Mouse (Mus musculus) MEL (cell line): Measurements from ENCODE around the gene Gpha2. TPM values are rescaled to one million over a fixed set of nuclear protein-coding genes. Genes with fewer than 3 reads are reported as not detected.

Experiments used
- DNase-seq: peaks from one replicate; pipeline ENCODE4 v3.0.0; 2011; ENCODE audit warnings: low read depth, low spot score
- H3K27ac ChIP-seq: 2 replicates; pipeline ENCODE4 v1.5.1; 2012; ENCODE audit warnings: low read depth, mild to moderate bottlenecking, control low read depth, low read length, moderate library complexity; ENCODE audit not compliant: control insufficient read depth
- H3K27me3 ChIP-seq, 2 experiments: fragments of 150-350 bp in 1 of 2; sonication (generic) in 1 of 2; 2 replicates each; pipeline ENCODE4 v1.6.1; 2012; ENCODE audit warnings: low read length in 2 of 2, mild to moderate bottlenecking in 2 of 2, improper control_type of control experiment in 1 of 2, moderate library complexity in 1 of 2; ENCODE audit not compliant: insufficient read depth in 2 of 2, control insufficient read depth in 1 of 2
- H3K36me3 ChIP-seq, 2 experiments: 2 replicates each; pipeline ENCODE4 v1.6.1; 2012 to 2014; ENCODE audit warnings: low read length in 2 of 2, improper control_type of control experiment in 1 of 2, inconsistent platforms in 1 of 2, mild to moderate bottlenecking in 1 of 2; ENCODE audit not compliant: insufficient read depth in 2 of 2, control insufficient read depth in 1 of 2
- H3K4me1 ChIP-seq, 2 experiments: fragments of 150-350 bp in 1 of 2; sonication (generic) in 1 of 2; 2 replicates each; pipeline ENCODE4 v1.6.1; 2012; ENCODE audit warnings: low read length in 2 of 2, improper control_type of control experiment in 1 of 2, mild to moderate bottlenecking in 1 of 2; ENCODE audit not compliant: insufficient read depth in 2 of 2, control insufficient read depth in 1 of 2
- H3K4me3 ChIP-seq, 2 experiments: fragments of 150-350 bp in 1 of 2; sonication (generic) in 1 of 2; 2 replicates each; pipeline ENCODE4 v1.5.1; 2012; ENCODE audit warnings: low read depth in 2 of 2, low read length in 2 of 2, mild to moderate bottlenecking in 2 of 2, moderate library complexity in 2 of 2, control low read depth in 1 of 2, improper control_type of control experiment in 1 of 2; ENCODE audit not compliant: control insufficient read depth in 1 of 2, insufficient read depth in 1 of 2
- H3K79me2 ChIP-seq: 2 replicates; pipeline ENCODE4 v1.6.1; 2012; ENCODE audit warnings: mild to moderate bottlenecking, low read length, moderate library complexity; ENCODE audit not compliant: control insufficient read depth, poor library complexity, insufficient read depth
- H3K9ac ChIP-seq: 2 replicates; pipeline ENCODE4 v1.6.1; 2012; ENCODE audit warnings: low read depth, mild to moderate bottlenecking, control low read depth, low read length, moderate library complexity; ENCODE audit not compliant: control insufficient read depth, poor library complexity, severe bottlenecking
- H3K9me3 ChIP-seq: fragments of 150-350 bp; sonication (generic); replicated peaks from 2 replicates; pipeline ENCODE4 v1.6.1; 2012; ENCODE audit warnings: mild to moderate bottlenecking, low read length, improper control_type of control experiment, moderate library complexity; ENCODE audit not compliant: insufficient read depth
- BHLHE40 ChIP-seq: IDR thresholded peaks from 2 replicates; pipeline ENCODE4 v1.6.1; 2012; ENCODE audit warnings: low read depth, mild to moderate bottlenecking, inconsistent platforms, low read length, improper control_type of control experiment, borderline replicate concordance
- CHD1 ChIP-seq: IDR thresholded peaks from 2 replicates; pipeline ENCODE4 v1.6.1; 2012; ENCODE audit warnings: low read depth, mild to moderate bottlenecking, inconsistent platforms, low read length, improper control_type of control experiment
- CHD2 ChIP-seq: IDR thresholded peaks from 2 replicates; pipeline ENCODE4 v1.6.1; 2011; ENCODE audit warnings: low read length, improper control_type of control experiment
- E2F4 ChIP-seq: IDR thresholded peaks from 2 replicates; pipeline ENCODE4 v1.6.1; 2011; ENCODE audit warnings: low read depth, low read length, improper control_type of control experiment, borderline replicate concordance
- GABPA ChIP-seq: IDR thresholded peaks from 2 replicates; pipeline ENCODE4 v1.6.1; 2012; ENCODE audit warnings: low read depth, mild to moderate bottlenecking, inconsistent platforms, low read length, improper control_type of control experiment, moderate library complexity
- JUND ChIP-seq: IDR thresholded peaks from 2 replicates; pipeline ENCODE4 v1.6.1; 2011; ENCODE audit warnings: low read depth, mild to moderate bottlenecking, improper control_type of control experiment, low read length
- MAFK ChIP-seq: IDR thresholded peaks from 2 replicates; pipeline ENCODE4 v1.6.1; 2011; ENCODE audit warnings: low read depth, mild to moderate bottlenecking, low read length, improper control_type of control experiment, borderline replicate concordance
- MAZ ChIP-seq: IDR thresholded peaks from 2 replicates; pipeline ENCODE4 v1.6.1; 2012; ENCODE audit warnings: low read depth, mild to moderate bottlenecking, inconsistent platforms, low read length, improper control_type of control experiment
- MEF2A ChIP-seq: IDR thresholded peaks from 2 replicates; pipeline ENCODE4 v1.6.1; 2014; ENCODE audit warnings: low read depth, mild to moderate bottlenecking, inconsistent platforms, low read length, improper control_type of control experiment; ENCODE audit not compliant: poor library complexity, insufficient replicate concordance, severe bottlenecking; ENCODE audit errors: extremely low read depth
- MYB ChIP-seq: IDR thresholded peaks from 2 replicates; pipeline ENCODE4 v1.6.1; 2011; ENCODE audit warnings: mild to moderate bottlenecking, low read depth, low read length, improper control_type of control experiment
- MYC ChIP-seq: IDR thresholded peaks from 2 replicates; pipeline ENCODE4 v1.6.1; 2011; ENCODE audit warnings: low read depth, mild to moderate bottlenecking, low read length, improper control_type of control experiment, moderate library complexity
- NELFE ChIP-seq: IDR thresholded peaks from 2 replicates; pipeline ENCODE4 v1.6.1; 2011; ENCODE audit warnings: low read depth, low read length, improper control_type of control experiment
- NRF1 ChIP-seq: IDR thresholded peaks from 2 replicates; pipeline ENCODE4 v1.6.1; 2014; ENCODE audit warnings: low read depth, mild to moderate bottlenecking, inconsistent platforms, low read length, improper control_type of control experiment, moderate library complexity; ENCODE audit not compliant: poor library complexity, insufficient read depth, severe bottlenecking
- POLR2AphosphoS5 ChIP-seq: IDR thresholded peaks from 2 replicates; pipeline ENCODE4 v1.6.1; 2012; ENCODE audit warnings: low read depth, borderline replicate concordance, mild to moderate bottlenecking, inconsistent platforms, low read length, moderate library complexity, mixed read lengths
- RAD21 ChIP-seq: IDR thresholded peaks from 2 replicates; pipeline ENCODE4 v1.6.1; 2011; ENCODE audit warnings: mild to moderate bottlenecking, low read depth, low read length, improper control_type of control experiment
- TBP ChIP-seq: IDR thresholded peaks from 2 replicates; pipeline ENCODE4 v1.8.0; 2011; ENCODE audit warnings: low read depth, low read length, improper control_type of control experiment
- ZNF384 ChIP-seq: IDR thresholded peaks from 2 replicates; pipeline ENCODE4 v1.6.1; 2012; ENCODE audit warnings: low read depth, mild to moderate bottlenecking, inconsistent platforms, low read length, improper control_type of control experiment
- polyA plus RNA-seq, 2 experiments: library from polyadenylated mRNA; stranded (reverse) in 1 of 2; unstranded in 1 of 2; fragments of >175 nt in 1 of 2; fragments of >200 nt in 1 of 2; gene quantifications; 2 replicates each; pipeline versions ENCODE4 v1.2.1 to v1.2.4; 2012; ENCODE audit warnings: low replicate concordance in 2 of 2, low read depth in 1 of 2; ENCODE audit not compliant: insufficient read length in 2 of 2, insufficient read depth in 1 of 2, missing spikeins in 1 of 2
- total RNA-seq: library from RNA; depleted of rRNA; stranded (reverse); fragments of 300-350 nt; gene quantifications from 2 replicates; pipeline ENCODE4 v1.2.3, GENCODE M21; 2012

Gene Gpha2
- total and polyA plus RNA-seq, 3 experiments = 0.19 TPM; not detected in 2

GRCm38 (mm10) chr19:6226763-6227162 lies 583 bp downstream of the Gpha2 start:
- H3K9me3 ChIP-seq = no peaks in the 10 kb centered on the region
- H3K9ac ChIP-seq = no peak overlapping the region

GRCm38 (mm10) chr19:6227864-6228263 lies 1.7 kb downstream of the Gpha2 start:
- DNase-seq = no peak
- Histone ChIP-seq H3K36me3 (no peaks in the 10 kb centered on the region), H3K9ac (no peak overlapping the region), H3K4me1 (no peaks in the 10 kb centered on the region), H3K9me3 (no peaks in the 10 kb centered on the region), H3K27ac (no peak overlapping the region), H3K4me3 (no peak overlapping the region), H3K79me2 (no peaks in the 10 kb centered on the region), H3K27me3 (no peaks in the 10 kb centered on the region)
- TF ChIP-seq CHD1 (no peak), RAD21 (no peak), GABPA (no peak), CHD2 (no peak), POLR2AphosphoS5 (no peak), MYC (no peak), JUND (no peak), BHLHE40 (no peak)

More at GRCm38 (mm10) chr19:6226763-6227162, 583 bp downstream of the Gpha2 start:
- H3K27me3 ChIP-seq = no peaks in the 10 kb centered on the region
- H3K4me1 ChIP-seq = no peaks in the 10 kb centered on the region
- H3K4me3 ChIP-seq = no peak overlapping the region
- H3K36me3 ChIP-seq = no peaks in the 10 kb centered on the region
- no peaks in the 10 kb centered on the region for H3K79me2 ChIP-seq
- TF ChIP-seq MAFK = no peak
- no peak for TF ChIP-seq E2F4
- TF ChIP-seq ZNF384 = no peak
- TF ChIP-seq MYB = no peak
- no peak for DNase-seq
- no peak overlapping the region for H3K27ac ChIP-seq

GRCm38 (mm10) chr19:6230411-6230810 lies 4.2 kb downstream of the Gpha2 start:
- Histone ChIP-seq H3K4me1 (peaks cover 0 to 14% of the 10 kb centered on the region in 2 experiments; a peak in 2 of 4 replicates), H3K4me3 (no peak overlapping the region), H3K9me3 (no peaks in the 10 kb centered on the region), H3K27me3 (no peaks in the 10 kb centered on the region), H3K9ac (no peak overlapping the region), H3K36me3 (peaks cover 0 to 8% of the 10 kb centered on the region in 2 experiments; a peak in 2 of 4 replicates), H3K79me2 (peaks cover 3% of the 10 kb centered on the region; the same call in 1 of the 2 replicates), H3K27ac (no peak overlapping the region)
- no peak for DNase-seq
- TF ChIP-seq TBP = no peak
- no peak for TF ChIP-seq CHD1
- TF ChIP-seq NRF1 = no peak
- no peak for TF ChIP-seq MEF2A
- TF ChIP-seq NELFE = no peak
- TF ChIP-seq MYB = no peak
- TF ChIP-seq MAZ = no peak
